In the genomic region with DNA sequence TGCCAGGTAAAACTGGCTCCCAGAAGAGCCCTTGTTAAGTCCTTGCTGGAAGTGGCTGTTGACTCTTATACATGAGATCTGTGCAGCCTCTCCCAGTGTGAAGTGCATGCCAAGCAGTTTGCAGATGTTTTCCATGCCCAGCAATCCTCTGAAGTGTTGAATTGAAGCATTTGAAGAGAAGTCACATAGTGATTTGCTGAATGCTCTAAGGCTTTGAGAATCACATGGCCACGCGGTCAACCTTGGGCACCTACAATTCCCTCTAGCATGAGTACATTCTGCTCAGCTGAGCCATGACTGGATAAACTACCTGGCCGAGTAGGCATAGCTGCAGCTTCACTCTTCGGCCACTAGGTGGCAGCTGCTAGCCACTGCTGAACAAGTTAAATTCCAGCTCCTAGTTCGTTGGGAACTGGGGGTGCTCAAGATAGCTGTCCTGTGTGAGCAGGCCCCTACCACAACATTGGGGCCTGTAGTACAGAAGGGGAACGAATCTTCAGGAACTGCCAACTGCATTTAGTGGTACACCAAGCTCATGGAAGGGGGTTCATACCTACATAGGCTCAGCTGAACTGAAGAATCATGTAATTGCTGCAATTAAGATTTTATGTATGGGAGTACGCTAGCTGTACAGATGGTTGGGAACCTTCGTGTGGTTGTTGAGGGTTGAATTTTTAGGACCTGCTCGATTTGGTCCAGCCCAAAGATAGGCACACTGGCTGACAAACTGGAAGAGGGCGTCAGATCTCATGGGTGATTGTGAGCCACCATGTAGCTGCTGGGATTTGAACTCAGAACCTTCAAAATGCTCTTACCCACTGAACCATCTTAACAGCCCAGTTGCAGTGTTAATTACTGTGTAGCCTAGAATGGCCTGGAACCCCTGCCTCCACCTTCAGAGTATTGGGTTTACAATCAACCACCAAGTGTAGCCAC, we compare ENCODE assay signal across 7 mouse cellular contexts. TPM values are rescaled to one million over a fixed set of nuclear protein-coding genes. Genes with fewer than 3 reads are reported as not detected.
DNase-seq lines count a peak whose midpoint lies in the region; ATAC-seq lines count a peak whose summit lies in the region.

No protein-coding gene starts in this region.

- H3K36me3 ChIP-seq in hindbrain, embryonic 16.5 days (ENCODE audit: control insufficient read depth, insufficient read depth, low read length) = peaks cover 37% of the 10 kb centered on the region

- intact Hi-C loops in left cerebral cortex, postnatal 14 days (cut with DNase I) = loop anchor here (2.0 kb wide), 1 partner anchor 76 kb away; no protein-coding TSS in a partner anchor

- H3K4me2 ChIP-seq in hindbrain, embryonic 16.5 days (ENCODE audit: low read length) = no peak overlapping the region

- 34% methylated on average over 10 of the region's 10 CpGs for WGBS in hindbrain, embryonic 16.5 days

- no peaks in the 10 kb centered on the region for H3K9me3 ChIP-seq in hindbrain, embryonic 16.5 days (ENCODE audit: control insufficient read depth, low read length)

- H3K27ac ChIP-seq in hindbrain, embryonic 16.5 days (ENCODE audit: low read depth, low read length) = 0 out of 2 replicates have a peak overlapping the region, but pooled peaks have one; percentile 6

- H3K27me3 ChIP-seq in hindbrain, embryonic 16.5 days (replicated peaks; ENCODE audit: control insufficient read depth, insufficient read depth, low read length) = no peaks in the 10 kb centered on the region

- no peak overlapping the region for H3K4me3 ChIP-seq in hindbrain, embryonic 16.5 days (ENCODE audit: low read length)

- no peak overlapping the region for H3K9ac ChIP-seq in hindbrain, embryonic 16.5 days (ENCODE audit: low read depth, low read length)

- DNase-seq in ZHBTc4 (ENCODE audit: low read depth, low spot score) = peak; percentile 95
- DNase-seq in cerebellum, postnatal 10 days = peak; percentile 82 to 87
- peak; percentile 45 to 63 for DNase-seq in frontal cortex, postnatal 14 days (ENCODE audit: low spot score in 2 of 2)
- peak; percentile 79 to 85 for DNase-seq in left cerebral cortex, postnatal 14 days (ENCODE audit: low spot score in 2 of 2)
- DNase-seq in mesoderm, embryonic 11.5 days (ENCODE audit: low read depth, low spot score) = peak; percentile 83
- peak; percentile 43 to 57 for DNase-seq in right cerebral cortex, postnatal 36 days (ENCODE audit: low spot score in 2 of 2)

- peak; percentile 68 for ATAC-seq in hindbrain, embryonic 16.5 days

- peaks cover 17% of the 10 kb centered on the region for H3K4me1 ChIP-seq in hindbrain, embryonic 16.5 days (ENCODE audit: control insufficient read depth, insufficient read depth, low read depth, low read length)

RNA-seq across cellular contexts. Expression of a gene that starts 6.4 kb away (rescaled TPM):
- 1,005 and 1,089 TPM in 2 replicates for polyA plus RNA-seq in hindbrain, embryonic 16.5 days (2015; fragmentation: Nextera tagmentation; extraction: Ambion mirVana)
- 100 to 1,000 TPM; 421 to 431 TPM for total RNA-seq in left cerebral cortex, postnatal 14 days (2021)

RNA-seq across cellular contexts. Expression of a gene that starts 6.6 kb away (rescaled TPM):
- 0.34 and 0.39 TPM in 2 replicates for polyA plus RNA-seq in hindbrain, embryonic 16.5 days (2015; fragmentation: Nextera tagmentation; extraction: Ambion mirVana)
- under 1 TPM in 1 of 2 experiments, not detected in 1; 0.55 TPM for total RNA-seq in left cerebral cortex, postnatal 14 days (2021)

RNA-seq across cellular contexts. Expression of a gene that starts 12.2 kb away (rescaled TPM):
- polyA plus RNA-seq in hindbrain, embryonic 16.5 days (2015; fragmentation: Nextera tagmentation; extraction: Ambion mirVana) = 47.0 and 62.1 TPM in 2 replicates
- total RNA-seq in left cerebral cortex, postnatal 14 days (2021) = 10 to 100 TPM; 80.3 to 89.2 TPM

RNA-seq across cellular contexts. Expression of a gene that starts 20.7 kb away (rescaled TPM):
- polyA plus RNA-seq in hindbrain, embryonic 16.5 days (2015; fragmentation: Nextera tagmentation; extraction: Ambion mirVana) = 0.30 and 0.47 TPM in 2 replicates
- total RNA-seq in left cerebral cortex, postnatal 14 days (2021) = not detected

RNA-seq across cellular contexts. Expression of a gene that starts 20.8 kb away (rescaled TPM):
- polyA plus RNA-seq in hindbrain, embryonic 16.5 days (2015; fragmentation: Nextera tagmentation; extraction: Ambion mirVana) = 0.21 and 0.29 TPM in 2 replicates
- total RNA-seq in left cerebral cortex, postnatal 14 days (2021) = not detected
